Mouse (Mus musculus): ENCODE results near the gene Cd3g.

GRCm38 (mm10) chr9:44998138-44998537, 17.9 kb upstream of the Cd3g start:
- TF ChIP-seq CTCF (IDR thresholded peaks at IDR 0.05; ENCODE audit: borderline replicate concordance, insufficient read depth, low read depth, low read length) (no peak), POLR2A (IDR thresholded peaks at IDR 0.05; ENCODE audit: borderline replicate concordance, insufficient read depth, low read length) (no peak)
